ENCODE assay signal across 7 mouse cellular contexts in genomic region chr5:98253147-98253546, GRCm38 (mm10). TPM values are rescaled to one million over a fixed set of nuclear protein-coding genes. Genes with fewer than 3 reads are reported as not detected.
DNase-seq lines count a peak whose midpoint lies in the region; ATAC-seq and TF ChIP-seq lines count a peak whose summit lies in the region.

No protein-coding gene starts in this region.

- H3K27ac ChIP-seq in kidney, postnatal 0 days = no peak overlapping the region
- H3K27ac ChIP-seq in embryonic facial prominence, embryonic 14.5 days (replicated peaks; ENCODE audit: low read depth, low read length) = no peak overlapping the region
- H3K27ac ChIP-seq in limb, embryonic 12.5 days = no peak overlapping the region
- no peak overlapping the region for H3K27ac ChIP-seq in neural tube, embryonic 13.5 days (replicated peaks)
- no peak overlapping the region for H3K27ac ChIP-seq in liver, postnatal 0 days (ENCODE audit: low read depth)

- peaks cover 26% of the 10 kb centered on the region for H3K27me3 ChIP-seq in kidney, postnatal 0 days (ENCODE audit: insufficient read depth, low read length)
- H3K27me3 ChIP-seq in embryonic facial prominence, embryonic 14.5 days (replicated peaks; ENCODE audit: control insufficient read depth, insufficient read depth, low read length) = peaks cover 60% of the 10 kb centered on the region
- H3K27me3 ChIP-seq in limb, embryonic 12.5 days = peaks cover 66% of the 10 kb centered on the region
- peaks cover 64% of the 10 kb centered on the region for H3K27me3 ChIP-seq in neural tube, embryonic 13.5 days
- H3K27me3 ChIP-seq in liver, postnatal 0 days (ENCODE audit: insufficient read depth, low read length) = peaks cover 44% of the 10 kb centered on the region

- no peaks in the 10 kb centered on the region for H3K9me3 ChIP-seq in kidney, postnatal 0 days (replicated peaks; ENCODE audit: low read length)
- H3K9me3 ChIP-seq in embryonic facial prominence, embryonic 14.5 days (ENCODE audit: control insufficient read depth, low read length) = no peaks in the 10 kb centered on the region
- no peaks in the 10 kb centered on the region for H3K9me3 ChIP-seq in limb, embryonic 12.5 days
- no peaks in the 10 kb centered on the region for H3K9me3 ChIP-seq in neural tube, embryonic 13.5 days
- no peaks in the 10 kb centered on the region for H3K9me3 ChIP-seq in liver, postnatal 0 days (ENCODE audit: low read length)

- ATAC-seq in kidney, postnatal 0 days (replicated peaks; ENCODE audit: low FRiP score, low read depth) = peak; percentile 70
- ATAC-seq in embryonic facial prominence, embryonic 14.5 days (ENCODE audit: low read depth) = no peak
- no peak for ATAC-seq in limb, embryonic 12.5 days (ENCODE audit: insufficient number of reproducible peaks, insufficient read depth, low FRiP score, low TSS enrichment, low read depth)
- ATAC-seq in neural tube, embryonic 13.5 days (ENCODE audit: low read depth) = no peak
- ATAC-seq in liver, postnatal 0 days = no peak

- WGBS in kidney, postnatal 0 days = 24% methylated on average over 6 of the region's 6 CpGs
- WGBS in embryonic facial prominence, embryonic 14.5 days = 16% methylated on average over 6 of the region's 6 CpGs
- WGBS in limb, embryonic 12.5 days = 5% methylated on average over 6 of the region's 6 CpGs
- WGBS in neural tube, embryonic 13.5 days = 26% methylated on average over 6 of the region's 6 CpGs
- 26% methylated on average over 6 of the region's 6 CpGs for WGBS in liver, postnatal 0 days (ENCODE audit: insufficient replicate concordance)

- H3K4me1 ChIP-seq in kidney, postnatal 0 days (replicated peaks; ENCODE audit: insufficient read depth, low read length) = no peaks in the 10 kb centered on the region
- H3K4me1 ChIP-seq in embryonic facial prominence, embryonic 14.5 days (ENCODE audit: control insufficient read depth, insufficient read depth, low read length) = no peaks in the 10 kb centered on the region
- peaks cover 17% of the 10 kb centered on the region for H3K4me1 ChIP-seq in limb, embryonic 12.5 days (replicated peaks)
- peaks cover 19% of the 10 kb centered on the region for H3K4me1 ChIP-seq in neural tube, embryonic 13.5 days (replicated peaks)
- no peaks in the 10 kb centered on the region for H3K4me1 ChIP-seq in liver, postnatal 0 days (ENCODE audit: insufficient read depth)

- no peaks in the 10 kb centered on the region for H3K36me3 ChIP-seq in kidney, postnatal 0 days (ENCODE audit: insufficient read depth, low read length)
- H3K36me3 ChIP-seq in embryonic facial prominence, embryonic 14.5 days (ENCODE audit: control insufficient read depth, insufficient read depth, low read length) = no peaks in the 10 kb centered on the region
- no peaks in the 10 kb centered on the region for H3K36me3 ChIP-seq in limb, embryonic 12.5 days
- H3K36me3 ChIP-seq in neural tube, embryonic 13.5 days = no peaks in the 10 kb centered on the region
- H3K36me3 ChIP-seq in liver, postnatal 0 days (replicated peaks; ENCODE audit: insufficient read depth, low read length) = no peaks in the 10 kb centered on the region

- H3K9ac ChIP-seq in kidney, postnatal 0 days (ENCODE audit: low read depth, low read length) = no peak overlapping the region
- H3K9ac ChIP-seq in embryonic facial prominence, embryonic 14.5 days (ENCODE audit: low read depth, low read length) = no peak overlapping the region
- H3K9ac ChIP-seq in limb, embryonic 12.5 days (replicated peaks) = no peak overlapping the region
- H3K9ac ChIP-seq in neural tube, embryonic 13.5 days = no peak overlapping the region
- H3K9ac ChIP-seq in liver, postnatal 0 days (replicated peaks) = no peak overlapping the region

- TF ChIP-seq CTCF in kidney, postnatal 0 days (IDR thresholded peaks at IDR 0.05; ENCODE audit: low read depth) = no peak
- TF ChIP-seq CTCF in liver, postnatal 0 days (IDR thresholded peaks at IDR 0.05; ENCODE audit: low read depth) = no peak

- H3K4me3 ChIP-seq in kidney, postnatal 0 days (replicated peaks; ENCODE audit: low read depth, low read length) = no peak overlapping the region
- H3K4me3 ChIP-seq in embryonic facial prominence, embryonic 14.5 days (ENCODE audit: low read depth, low read length) = peak overlapping the region; percentile 49
- peak overlapping the region; percentile 58; the same call in 1 of the 2 replicates for H3K4me3 ChIP-seq in limb, embryonic 12.5 days (replicated peaks)
- no peak overlapping the region for H3K4me3 ChIP-seq in neural tube, embryonic 13.5 days
- no peak overlapping the region; the same call in 1 of the 2 replicates for H3K4me3 ChIP-seq in liver, postnatal 0 days (ENCODE audit: low read depth, low read length)

- H3K4me2 ChIP-seq in kidney, postnatal 0 days (ENCODE audit: low read length) = 0 out of 2 replicates have a peak overlapping the region, but pooled peaks have one; percentile 98
- peak overlapping the region; percentile 97 for H3K4me2 ChIP-seq in embryonic facial prominence, embryonic 14.5 days (ENCODE audit: low read depth, low read length)
- no peak overlapping the region; the same call in 1 of the 2 replicates for H3K4me2 ChIP-seq in limb, embryonic 12.5 days
- peak overlapping the region; percentile 99 for H3K4me2 ChIP-seq in neural tube, embryonic 13.5 days
- no peak overlapping the region for H3K4me2 ChIP-seq in liver, postnatal 0 days (ENCODE audit: low read depth, low read length)

- DNase-seq in kidney, postnatal 0 days (ENCODE audit: low spot score) = peak; percentile 43
- no peak for DNase-seq in kidney, postnatal 14 days
- DNase-seq in embryonic facial prominence, embryonic 14.5 days (ENCODE audit: low spot score) = no peak
- no peak for DNase-seq in ovary, adult 18-20 months (ENCODE audit: low spot score)
- DNase-seq in liver, postnatal 0 days = no peak

- TF ChIP-seq EP300 in liver, postnatal 0 days (IDR thresholded peaks at IDR 0.05; ENCODE audit: low read depth) = no peak

RNA-seq across cellular contexts. Expression of gene Fgf5, which starts 0.8 kb away (rescaled TPM):
- polyA plus RNA-seq in kidney, postnatal 0 days (2015; fragmentation: Nextera tagmentation; extraction: Ambion mirVana) = not detected in 2 replicates
- polyA plus RNA-seq in embryonic facial prominence, embryonic 14.5 days (2014; fragmentation: Nextera tagmentation; extraction: Ambion mirVana) = 1.6 and 1.7 TPM in 2 replicates
- polyA plus RNA-seq in limb, embryonic 12.5 days (2016; fragmentation: Nextera tagmentation; extraction: Ambion mirVana) = 1.0 and 2.2 TPM in 2 replicates
- polyA plus RNA-seq in neural tube, embryonic 13.5 days (2015; fragmentation: Nextera tagmentation; extraction: Ambion mirVana) = 1.3 and 2.2 TPM in 2 replicates
- polyA plus RNA-seq in liver, postnatal 0 days (2015; fragmentation: Nextera tagmentation; extraction: Ambion mirVana) = not detected in 2 replicates

Comparison
In these comparisons a context has a peak if more than half of its experiments do, and no peak if none do; other contexts are left out.
1. H3K4me2 ChIP-seq: peak in kidney, postnatal 0 days (single experiment), embryonic facial prominence, embryonic 14.5 days (single experiment) and neural tube, embryonic 13.5 days (single experiment); none in limb, embryonic 12.5 days (single experiment) and liver, postnatal 0 days (single experiment).
2. H3K4me3 ChIP-seq: peak in embryonic facial prominence, embryonic 14.5 days (single experiment) and limb, embryonic 12.5 days (single experiment); none in kidney, postnatal 0 days (single experiment), neural tube, embryonic 13.5 days (single experiment) and liver, postnatal 0 days (single experiment).